Mouse (Mus musculus) intestine, embryonic 15.5 days (tissue): Measurements from ENCODE around the gene Gm20388. TPM values are rescaled to one million over a fixed set of nuclear protein-coding genes. Genes with fewer than 3 reads are reported as not detected.

Experiments
- ATAC-seq: fragments of 200-750 bp; cut with Nextera tagmentation; 2 replicates; pipeline ENCODE4 v1.8.0; 2017; ENCODE audit warnings: moderate TSS enrichment, moderate library complexity
- H3K27ac ChIP-seq: fragments of 300-500 bp; sonication (generic); 2 replicates; pipeline ENCODE4 v1.5.1; 2015; ENCODE audit warnings: mild to moderate bottlenecking, inconsistent platforms
- H3K27me3 ChIP-seq: fragments of 300-500 bp; sonication (generic); replicated peaks from 2 replicates; pipeline ENCODE4 v1.6.1; 2015; ENCODE audit warnings: inconsistent platforms
- H3K36me3 ChIP-seq: fragments of 300-500 bp; sonication (generic); 2 replicates; pipeline ENCODE4 v1.6.1; 2015; ENCODE audit warnings: inconsistent platforms
- H3K4me1 ChIP-seq: fragments of 300-500 bp; sonication (generic); replicated peaks from 2 replicates; pipeline ENCODE4 v1.6.1; 2015; ENCODE audit warnings: inconsistent platforms
- H3K4me2 ChIP-seq: fragments of 300-500 bp; sonication (generic); replicated peaks from 2 replicates; pipeline ENCODE4 v1.6.1; 2015; ENCODE audit warnings: mild to moderate bottlenecking, inconsistent platforms
- H3K4me3 ChIP-seq: fragments of 300-500 bp; sonication (generic); replicated peaks from 2 replicates; pipeline ENCODE4 v1.5.1; 2015; ENCODE audit warnings: inconsistent platforms
- H3K9ac ChIP-seq: fragments of 300-500 bp; sonication (generic); 2 replicates; pipeline ENCODE4 v1.6.1; 2015; ENCODE audit warnings: inconsistent platforms
- H3K9me3 ChIP-seq: fragments of 300-500 bp; sonication (generic); 2 replicates; pipeline ENCODE4 v1.6.1; 2016; ENCODE audit warnings: inconsistent platforms
- WGBS: fragments of 180-500 bp; shearing (Covaris S2); methylation state at CpG from one replicate; pipeline ENCODE4 v1.1.7; 2015; 5-methylcytosine and 5-hydroxymethylcytosine counted together
- polyA plus RNA-seq: library from polyadenylated mRNA; unstranded; fragments of >200 nt; fragmentation: Nextera tagmentation; extraction: Ambion mirVana; gene quantifications from 2 replicates; pipeline ENCODE4 v1.2.1, GENCODE M21; 2015

The Gm20388 gene
- polyA plus RNA-seq, 1 experiment from 2014 or later, result not detected

DNA sequence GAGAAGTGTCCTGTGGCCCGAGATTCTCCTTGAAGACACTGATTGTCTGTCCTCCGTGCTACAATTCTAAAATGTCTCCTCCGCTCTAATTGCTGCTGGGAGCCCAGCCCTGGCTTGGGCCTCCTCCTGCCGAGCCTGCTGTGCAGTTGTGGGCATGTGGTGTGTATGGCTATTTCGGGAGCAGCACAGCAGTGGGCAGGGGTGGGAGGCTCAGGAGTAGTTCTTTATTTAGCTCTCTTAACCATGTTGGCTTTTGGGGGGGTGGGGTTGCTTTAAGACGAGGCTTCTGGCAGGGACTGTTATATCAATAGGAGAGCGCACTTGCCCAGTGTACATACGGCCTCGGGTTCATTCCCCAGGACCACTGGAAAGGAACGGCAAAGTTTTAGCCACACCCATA is 1875.9 kb downstream of the Gm20388 start:
- 47% methylated on average over 10 of the region's 10 CpGs for WGBS
- Histone ChIP-seq H3K4me1 (no peaks in the 10 kb centered on the region), H3K27me3 (peaks cover 5% of the 10 kb centered on the region; the same call in 1 of the 2 replicates), H3K9me3 (no peaks in the 10 kb centered on the region), H3K4me2 (no peak overlapping the region), H3K36me3 (no peaks in the 10 kb centered on the region), H3K4me3 (no peak overlapping the region), H3K9ac (no peak overlapping the region), H3K27ac (no peak overlapping the region)
- ATAC-seq, result no peak

DNA sequence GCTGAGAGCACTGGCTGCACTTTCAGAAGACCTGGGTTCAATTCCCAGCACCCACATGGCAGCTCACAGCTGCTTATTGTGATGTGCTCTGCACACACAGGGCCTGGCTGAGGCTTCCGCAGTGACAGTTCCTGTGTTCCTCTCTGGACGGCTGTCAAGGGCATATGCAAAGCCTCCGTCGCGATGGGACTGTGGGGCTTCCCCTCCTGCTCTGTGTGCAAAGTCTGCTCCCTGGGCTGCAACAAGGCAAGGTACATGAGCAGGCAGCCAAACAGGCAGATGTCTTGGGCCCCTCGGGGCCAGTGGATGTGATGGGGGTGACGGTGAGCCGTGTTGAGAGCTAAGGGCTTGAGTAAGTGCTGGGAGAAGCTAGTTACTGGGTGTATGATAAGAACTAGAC is 1878.1 kb downstream of the Gm20388 start:
- Histone ChIP-seq H3K4me1 (peaks cover 7% of the 10 kb centered on the region; the same call in 1 of the 2 replicates), H3K9ac (no peak overlapping the region), H3K27ac (no peak overlapping the region), H3K4me2 (no peak overlapping the region), H3K27me3 (peaks cover 5% of the 10 kb centered on the region; the same call in 1 of the 2 replicates), H3K4me3 (no peak overlapping the region), H3K9me3 (no peaks in the 10 kb centered on the region), H3K36me3 (no peaks in the 10 kb centered on the region)
- no peak for ATAC-seq
- 82% methylated on average over 8 of the region's 8 CpGs for WGBS

DNA sequence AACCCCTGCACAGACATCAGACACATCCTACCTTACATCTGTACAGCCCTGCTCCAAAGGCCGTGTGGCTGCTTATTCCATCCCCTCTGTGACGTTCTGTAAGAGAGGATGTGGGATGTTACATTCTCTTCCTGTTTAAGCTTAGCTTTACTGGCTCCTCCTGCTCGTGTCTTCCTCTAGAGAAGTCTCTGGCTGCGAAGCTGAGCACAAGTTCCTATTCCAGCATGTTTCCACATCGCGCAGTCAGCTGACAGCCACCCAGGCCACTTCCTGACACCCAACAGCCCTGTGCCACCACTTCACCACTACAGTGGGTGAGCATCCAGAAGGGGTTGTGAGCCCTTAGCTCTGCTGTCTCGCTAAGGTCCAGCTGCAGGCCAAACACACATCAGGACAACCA is 1881.5 kb downstream of the Gm20388 start:
- Histone ChIP-seq H3K4me1 (peaks cover 7% of the 10 kb centered on the region; the same call in 1 of the 2 replicates), H3K36me3 (0 out of 2 replicates have a peak, but pooled peaks cover 2% of the 10 kb centered on the region), H3K27me3 (no peaks in the 10 kb centered on the region), H3K27ac (no peak overlapping the region), H3K9ac (no peak overlapping the region), H3K4me3 (no peak overlapping the region), H3K4me2 (no peak overlapping the region), H3K9me3 (no peaks in the 10 kb centered on the region)
- WGBS, result 62% methylated on average over 7 of the region's 7 CpGs
- no peak for ATAC-seq

DNA sequence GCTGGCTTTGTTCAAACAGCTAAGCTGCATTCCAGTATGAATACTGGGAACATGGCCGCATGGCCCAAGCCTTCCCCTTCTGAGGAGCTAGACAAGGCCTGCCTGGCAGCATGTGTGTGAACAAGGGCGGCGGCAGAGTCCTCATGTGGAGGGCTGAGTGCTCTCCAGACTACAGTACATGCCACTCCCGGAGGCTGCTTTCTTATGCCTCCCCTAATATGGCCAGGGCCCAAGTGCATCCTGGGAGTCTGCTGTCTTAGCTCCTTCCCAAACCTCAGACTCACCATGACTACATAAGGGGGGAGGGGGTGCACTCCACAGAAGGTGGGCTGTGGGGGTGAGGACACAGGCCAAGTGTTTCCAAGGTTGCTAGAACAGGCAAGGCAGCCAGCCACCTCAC is 1882.0 kb downstream of the Gm20388 start:
- Histone ChIP-seq H3K4me2 (no peak overlapping the region), H3K27ac (no peak overlapping the region), H3K4me1 (peaks cover 7% of the 10 kb centered on the region; the same call in 1 of the 2 replicates), H3K9me3 (no peaks in the 10 kb centered on the region), H3K36me3 (0 out of 2 replicates have a peak, but pooled peaks cover 2% of the 10 kb centered on the region), H3K27me3 (no peaks in the 10 kb centered on the region), H3K9ac (no peak overlapping the region), H3K4me3 (no peak overlapping the region)
- WGBS, result 61% methylated on average over 4 of the region's 4 CpGs
- ATAC-seq, result 0 out of 2 replicates have a peak, but pooled peaks have one; percentile 30

DNA sequence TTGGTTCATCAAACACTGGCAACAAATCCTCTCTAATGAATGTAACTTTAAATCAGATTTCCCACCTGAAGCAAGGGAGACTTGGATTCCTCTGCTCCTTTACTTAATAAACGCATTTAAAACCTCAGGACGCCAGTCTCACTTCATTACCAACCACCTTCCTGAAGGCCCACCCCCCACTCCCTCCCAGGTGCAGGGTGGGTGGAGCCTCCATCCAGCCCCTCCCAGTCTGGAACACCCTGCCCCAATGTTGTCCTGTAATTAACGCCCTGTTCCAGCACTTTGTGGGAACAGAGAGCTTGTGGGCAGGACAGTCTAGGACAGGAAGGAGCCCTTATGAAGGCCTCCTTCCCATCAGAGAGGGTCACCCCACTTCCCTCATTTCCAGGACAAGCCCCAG is 1883.5 kb downstream of the Gm20388 start:
- H3K4me1 ChIP-seq, result peaks cover 7% of the 10 kb centered on the region; the same call in 1 of the 2 replicates
- ATAC-seq, result no peak
- no peak overlapping the region for H3K4me3 ChIP-seq
- H3K9ac ChIP-seq, result no peak overlapping the region
- H3K27ac ChIP-seq, result no peak overlapping the region
- H3K27me3 ChIP-seq, result no peaks in the 10 kb centered on the region
- no peak overlapping the region for H3K4me2 ChIP-seq
- H3K36me3 ChIP-seq, result peaks cover 14% of the 10 kb centered on the region; the same call in 1 of the 2 replicates
- 41% methylated on average over 3 of the region's 3 CpGs for WGBS
- H3K9me3 ChIP-seq, result no peaks in the 10 kb centered on the region

DNA sequence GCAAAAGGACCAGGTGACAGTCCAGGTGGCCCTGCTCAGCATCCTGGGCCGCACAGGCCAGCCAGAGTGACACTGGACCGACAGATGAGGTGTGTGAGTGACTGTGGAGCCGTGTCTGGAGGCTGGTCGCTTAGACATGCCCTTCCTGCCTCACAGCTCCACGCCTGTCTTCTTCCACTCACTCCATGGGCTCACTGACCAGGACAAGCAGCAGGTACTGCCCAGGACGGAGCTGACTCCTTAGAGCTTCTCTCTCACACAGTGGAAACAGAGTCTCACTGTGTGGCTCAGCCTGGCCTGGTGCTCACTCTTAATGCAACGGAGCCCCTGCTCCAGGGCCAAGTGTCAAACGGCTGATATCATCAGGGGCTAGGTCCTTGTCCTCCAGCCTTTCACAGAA is 1884.8 kb downstream of the Gm20388 start:
- no peak for ATAC-seq
- Histone ChIP-seq H3K4me1 (peaks cover 7% of the 10 kb centered on the region; the same call in 1 of the 2 replicates), H3K9me3 (no peaks in the 10 kb centered on the region), H3K27ac (no peak overlapping the region), H3K9ac (no peak overlapping the region), H3K4me3 (no peak overlapping the region), H3K36me3 (peaks cover 16% of the 10 kb centered on the region; the same call in 1 of the 2 replicates), H3K27me3 (no peaks in the 10 kb centered on the region), H3K4me2 (no peak overlapping the region)
- WGBS, result 79% methylated on average over 8 of the region's 8 CpGs

DNA sequence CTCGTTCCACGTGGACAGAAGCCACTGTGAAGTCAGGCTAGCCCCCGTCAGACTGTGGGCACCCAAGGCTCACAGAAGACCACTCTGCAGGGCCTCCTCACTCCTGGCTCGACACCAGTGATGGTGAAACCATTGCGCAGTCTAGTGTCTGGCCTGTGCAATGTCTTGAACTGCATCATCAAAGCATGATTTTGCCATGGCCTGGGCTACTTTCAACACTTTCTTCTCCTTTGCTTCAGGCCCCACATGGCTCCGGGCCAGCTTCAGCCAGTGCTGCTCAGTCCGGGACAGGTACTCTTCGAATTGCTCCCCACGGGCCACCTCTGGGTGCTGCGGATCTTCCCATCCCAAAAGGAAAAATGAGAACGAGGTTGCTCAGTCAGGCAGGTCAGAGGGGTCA is 1885.8 kb downstream of the Gm20388 start:
- H3K9ac ChIP-seq, result no peak overlapping the region
- H3K27me3 ChIP-seq, result no peaks in the 10 kb centered on the region
- WGBS, result 91% methylated on average over 11 of the region's 11 CpGs
- H3K4me2 ChIP-seq, result no peak overlapping the region
- no peak for ATAC-seq
- peaks cover 17% of the 10 kb centered on the region; the same call in 1 of the 2 replicates for H3K36me3 ChIP-seq
- H3K27ac ChIP-seq, result no peak overlapping the region
- peaks cover 7% of the 10 kb centered on the region; the same call in 1 of the 2 replicates for H3K4me1 ChIP-seq
- H3K4me3 ChIP-seq, result no peak overlapping the region
- no peaks in the 10 kb centered on the region for H3K9me3 ChIP-seq

DNA sequence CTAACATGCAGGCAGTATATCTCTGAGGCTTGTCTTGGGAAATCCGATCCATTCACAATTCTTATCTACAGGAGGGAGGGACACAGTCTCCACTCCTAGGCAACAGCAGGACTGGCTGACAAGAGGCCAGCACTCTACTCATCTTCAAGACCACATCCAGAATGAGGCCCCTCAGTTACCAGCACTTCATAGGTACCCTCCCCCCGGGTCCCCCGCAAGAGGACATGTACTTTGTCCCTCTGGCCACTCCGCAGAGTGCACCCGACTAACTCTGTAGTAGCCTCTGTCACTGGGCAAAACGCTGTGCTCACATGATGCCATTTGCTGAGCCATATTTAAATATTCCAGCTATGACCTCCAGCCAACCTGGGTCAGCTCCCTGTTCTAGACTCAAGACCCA is 1887.8 kb downstream of the Gm20388 start:
- H3K4me1 ChIP-seq, result no peaks in the 10 kb centered on the region
- H3K27ac ChIP-seq, result no peak overlapping the region
- no peak for ATAC-seq
- no peak overlapping the region for H3K4me3 ChIP-seq
- H3K27me3 ChIP-seq, result no peaks in the 10 kb centered on the region
- H3K9ac ChIP-seq, result no peak overlapping the region
- no peak overlapping the region for H3K4me2 ChIP-seq
- no peaks in the 10 kb centered on the region for H3K9me3 ChIP-seq
- H3K36me3 ChIP-seq, result peaks cover 20% of the 10 kb centered on the region; the same call in 1 of the 2 replicates
- WGBS, result 85% methylated on average over 6 of the region's 6 CpGs

DNA sequence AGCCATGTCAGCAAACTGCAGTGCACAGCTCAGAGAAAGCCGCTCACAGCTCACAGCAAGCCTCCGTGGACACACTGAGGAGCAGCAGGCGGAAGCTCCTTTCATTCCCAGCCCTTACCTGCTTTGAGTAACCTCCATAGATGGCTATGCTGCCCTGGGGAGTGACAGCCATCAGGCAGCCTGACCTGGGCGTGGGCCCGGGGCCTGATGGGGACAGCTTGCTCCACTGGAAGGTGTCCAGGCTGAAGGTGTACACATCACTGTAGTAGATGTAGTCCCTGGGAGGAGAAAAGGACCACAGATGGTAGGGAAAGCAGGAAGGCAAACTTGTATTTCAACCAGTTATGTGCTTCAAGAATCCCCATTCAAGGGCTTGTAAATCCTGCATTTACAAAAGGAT is 1894.2 kb downstream of the Gm20388 start:
- H3K4me1 ChIP-seq, result no peaks in the 10 kb centered on the region
- 91% methylated on average over 5 of the region's 5 CpGs for WGBS
- no peak for ATAC-seq

DNA sequence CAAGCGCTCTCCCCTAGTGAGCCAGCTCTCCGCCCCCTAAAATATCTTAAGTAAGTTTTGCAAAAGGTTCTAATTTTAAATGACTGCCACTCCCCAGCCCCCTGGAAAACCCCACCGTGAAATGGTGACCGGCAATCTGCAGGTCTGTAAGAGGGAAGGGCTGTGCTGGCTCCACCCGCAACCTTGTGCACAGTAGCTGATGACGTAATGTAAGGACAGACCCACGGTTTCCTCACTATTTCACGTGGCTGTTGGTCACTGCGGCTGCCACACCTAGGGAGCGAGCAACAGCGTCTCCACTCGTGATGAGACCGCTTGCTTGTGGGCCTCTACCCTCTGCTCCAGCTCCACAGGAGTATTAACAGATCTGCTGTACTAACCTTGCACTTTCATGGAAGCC is 1895.5 kb downstream of the Gm20388 start:
- Histone ChIP-seq H3K9me3 (no peaks in the 10 kb centered on the region), H3K4me2 (no peak overlapping the region), H3K27ac (no peak overlapping the region), H3K36me3 (peaks cover 24% of the 10 kb centered on the region), H3K9ac (no peak overlapping the region), H3K4me1 (no peaks in the 10 kb centered on the region), H3K4me3 (no peak overlapping the region), H3K27me3 (no peaks in the 10 kb centered on the region)
- 91% methylated on average over 13 of the region's 13 CpGs for WGBS
- no peak for ATAC-seq

More for the DNA sequence above, 1894.2 kb downstream of the Gm20388 start:
- H3K4me2 ChIP-seq, result no peak overlapping the region
- peaks cover 24% of the 10 kb centered on the region for H3K36me3 ChIP-seq
- H3K9ac ChIP-seq, result no peak overlapping the region
- H3K4me3 ChIP-seq, result no peak overlapping the region
- H3K27me3 ChIP-seq, result no peaks in the 10 kb centered on the region
- no peak overlapping the region for H3K27ac ChIP-seq
- no peaks in the 10 kb centered on the region for H3K9me3 ChIP-seq

DNA sequence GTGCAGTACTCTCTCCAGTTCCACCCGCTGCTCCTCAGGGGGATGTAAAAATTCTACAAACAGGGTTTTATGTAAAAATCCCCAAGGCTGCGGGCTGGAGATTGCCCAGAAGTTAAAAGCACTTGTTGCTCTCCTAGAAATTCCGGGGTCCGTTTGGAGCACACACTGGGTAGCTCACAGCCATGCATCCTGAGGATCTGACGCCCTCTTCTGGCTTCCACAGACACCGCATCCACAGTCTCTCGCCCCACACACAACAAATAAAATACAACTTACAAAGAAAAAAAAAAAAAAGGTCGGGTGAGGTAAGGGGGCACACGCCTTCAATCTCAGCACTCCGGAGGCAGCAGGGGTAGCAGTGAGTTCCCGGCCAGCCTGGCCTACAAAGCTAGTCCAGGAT is 1897.4 kb downstream of the Gm20388 start:
- Histone ChIP-seq H3K4me2 (no peak overlapping the region), H3K9ac (no peak overlapping the region), H3K36me3 (peaks cover 20% of the 10 kb centered on the region), H3K9me3 (no peaks in the 10 kb centered on the region), H3K27me3 (no peaks in the 10 kb centered on the region), H3K4me3 (no peak overlapping the region), H3K4me1 (no peaks in the 10 kb centered on the region), H3K27ac (no peak overlapping the region)
- ATAC-seq, result no peak
- WGBS, result 82% methylated on average over 11 of the region's 11 CpGs

DNA sequence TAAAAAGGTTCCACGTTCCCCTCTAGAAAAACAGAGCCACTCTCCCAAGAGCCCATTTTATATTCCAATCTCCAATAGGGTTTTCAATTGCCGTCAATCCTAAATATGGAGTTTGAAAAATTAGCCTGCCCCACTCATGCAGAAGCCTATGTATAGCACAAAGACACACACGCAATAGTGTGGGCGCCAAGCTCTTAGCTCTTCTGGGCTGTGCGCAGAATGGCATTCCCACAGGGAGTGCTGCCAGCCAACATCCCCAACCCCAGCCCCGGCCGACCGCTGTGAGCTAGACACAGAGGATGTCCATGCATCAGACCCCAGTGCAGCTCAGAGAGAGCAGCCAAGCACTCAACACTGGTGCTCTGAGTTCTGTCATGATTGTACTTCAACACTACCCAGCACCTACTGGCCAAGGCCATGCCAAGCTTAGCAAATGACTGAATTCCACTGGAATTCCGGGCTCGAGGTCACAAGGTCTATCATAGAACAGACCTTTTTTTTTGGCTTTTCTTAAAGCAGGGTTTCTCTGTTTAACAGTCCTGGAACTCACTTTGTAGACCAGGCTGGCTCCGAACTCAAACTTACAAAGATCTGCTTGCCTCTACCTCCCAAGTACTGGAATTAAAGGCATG is 1899.0 kb downstream of the Gm20388 start:
- Histone ChIP-seq H3K4me2 (no peak overlapping the region), H3K9ac (no peak overlapping the region), H3K4me3 (no peak overlapping the region), H3K27ac (no peak overlapping the region), H3K36me3 (peaks cover 20% of the 10 kb centered on the region), H3K4me1 (no peaks in the 10 kb centered on the region), H3K9me3 (no peaks in the 10 kb centered on the region), H3K27me3 (no peaks in the 10 kb centered on the region)
- ATAC-seq, result no peak
- WGBS, result 92% methylated on average over 11 of the region's 11 CpGs

DNA sequence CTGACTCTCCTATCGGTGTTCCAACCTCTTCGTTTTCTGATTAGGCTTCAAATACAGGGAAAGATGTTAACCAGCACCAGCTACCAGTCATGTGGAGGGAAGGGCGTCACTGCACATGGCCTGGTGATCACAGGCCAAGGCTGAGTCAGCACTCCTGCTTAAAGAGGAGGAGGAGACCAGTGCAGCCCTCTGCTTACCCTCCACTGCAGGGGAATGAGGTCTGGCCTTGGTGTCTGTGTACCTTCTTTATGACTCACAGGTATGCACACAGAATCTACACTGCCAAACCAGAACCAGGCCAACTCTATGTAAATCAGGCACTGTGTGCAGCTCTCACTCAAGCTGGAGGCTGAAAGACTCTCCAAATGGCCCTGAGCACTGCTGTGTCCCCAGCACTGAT is 1900.9 kb downstream of the Gm20388 start:
- Histone ChIP-seq H3K27ac (no peak overlapping the region), H3K4me1 (no peaks in the 10 kb centered on the region), H3K4me2 (no peak overlapping the region), H3K27me3 (no peaks in the 10 kb centered on the region), H3K36me3 (peaks cover 11% of the 10 kb centered on the region; the same call in 1 of the 2 replicates), H3K9ac (no peak overlapping the region), H3K4me3 (no peak overlapping the region), H3K9me3 (no peaks in the 10 kb centered on the region)
- WGBS, result 85% methylated on average over 3 of the region's 3 CpGs
- no peak for ATAC-seq
